Comparison of ENCODE assay signal across 7 mouse cellular contexts in the genomic region with DNA sequence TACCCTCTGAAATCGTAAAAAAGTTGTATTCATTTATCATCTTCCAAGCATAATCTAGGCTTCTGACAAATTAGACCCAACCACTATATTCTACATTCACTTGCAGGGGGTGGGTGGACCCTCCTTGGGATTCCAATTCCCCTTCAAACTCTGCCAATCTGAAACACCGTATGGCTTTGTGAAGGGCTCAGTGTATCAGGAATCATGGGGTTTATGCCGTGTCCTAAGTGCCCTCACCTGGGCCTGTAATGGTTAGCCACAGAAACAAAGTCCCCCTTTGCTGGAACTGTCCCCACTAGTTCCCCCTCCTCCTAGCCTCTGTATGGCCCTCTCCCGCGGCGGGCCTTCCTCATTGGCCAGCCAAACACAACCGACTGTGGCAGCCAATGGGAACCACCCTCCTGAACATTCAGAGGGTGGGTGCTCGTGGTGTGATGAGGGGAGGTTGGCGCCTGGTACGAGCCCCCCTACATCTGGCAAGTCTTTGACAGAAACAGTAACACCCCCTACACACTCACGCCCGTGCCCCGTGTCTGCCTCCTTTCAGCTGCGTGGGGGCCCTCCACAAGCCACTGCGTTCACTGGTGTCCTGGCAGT. TPM values are rescaled to one million over a fixed set of nuclear protein-coding genes. Genes with fewer than 3 reads are reported as not detected.
DNase-seq lines count a peak whose midpoint lies in the region; ATAC-seq and TF ChIP-seq lines count a peak whose summit lies in the region.

No protein-coding gene starts in this region.

- no peaks in the 10 kb centered on the region for H3K9me3 ChIP-seq in lung, embryonic 14.5 days (ENCODE audit: low read depth, low read length)
- no peaks in the 10 kb centered on the region for H3K9me3 ChIP-seq in hindbrain, embryonic 13.5 days
- 0 out of 2 replicates have a peak, but pooled peaks cover 4% of the 10 kb centered on the region for H3K9me3 ChIP-seq in liver, embryonic 13.5 days (replicated peaks)

- TF ChIP-seq CTCF in lung, embryonic 14.5 days (IDR thresholded peaks at IDR 0.05; ENCODE audit: low read depth) = no peak

- peak; percentile 63 for ATAC-seq in lung, embryonic 14.5 days (ENCODE audit: insufficient read depth)
- ATAC-seq in common myeloid progenitor, adult 5-6 weeks (replicated peaks; ENCODE audit: low read depth, poor library complexity, severe bottlenecking) = peak; percentile 45
- peak; percentile 95 for ATAC-seq in hindbrain, embryonic 13.5 days (ENCODE audit: low FRiP score)
- ATAC-seq in liver, embryonic 13.5 days (ENCODE audit: low read depth) = peak; percentile 25; the same call in 1 of the 2 replicates
- no peak for ATAC-seq in inflammation-experienced regulatory T-cells, adult 6 months

- H3K9ac ChIP-seq in lung, embryonic 14.5 days = no peak overlapping the region
- H3K9ac ChIP-seq in hindbrain, embryonic 13.5 days = peak overlapping the region; percentile 79
- H3K9ac ChIP-seq in liver, embryonic 13.5 days = no peak overlapping the region

- no peaks in the 10 kb centered on the region for H3K27me3 ChIP-seq in lung, embryonic 14.5 days (ENCODE audit: insufficient read depth, low read length)
- no peaks in the 10 kb centered on the region for H3K27me3 ChIP-seq in hindbrain, embryonic 13.5 days
- H3K27me3 ChIP-seq in liver, embryonic 13.5 days = peaks cover 19% of the 10 kb centered on the region

- H3K36me3 ChIP-seq in lung, embryonic 14.5 days (ENCODE audit: insufficient read depth) = no peaks in the 10 kb centered on the region
- H3K36me3 ChIP-seq in hindbrain, embryonic 13.5 days = no peaks in the 10 kb centered on the region
- no peaks in the 10 kb centered on the region for H3K36me3 ChIP-seq in liver, embryonic 13.5 days

- H3K27ac ChIP-seq in lung, embryonic 14.5 days (ENCODE audit: low read depth) = no peak overlapping the region
- peak overlapping the region; percentile 96 for H3K27ac ChIP-seq in hindbrain, embryonic 13.5 days
- no peak overlapping the region for H3K27ac ChIP-seq in liver, embryonic 13.5 days

- peak overlapping the region; percentile 43 for H3K4me3 ChIP-seq in lung, embryonic 14.5 days (ENCODE audit: low read depth, low read length)
- peak overlapping the region; percentile 52 for H3K4me3 ChIP-seq in hindbrain, embryonic 13.5 days
- H3K4me3 ChIP-seq in liver, embryonic 13.5 days (replicated peaks) = peak overlapping the region; percentile 44

- peak; percentile 30 for DNase-seq in lung, embryonic 14.5 days
- DNase-seq in lung, postnatal 10 days = no peak
- DNase-seq in liver, embryonic 13.5 days = no peak
- DNase-seq in right cerebral cortex, postnatal 4 days = peak; percentile 63

- WGBS in lung, embryonic 14.5 days = 13% methylated on average over 13 of the region's 15 CpGs
- 24% methylated on average over 15 of the region's 15 CpGs for WGBS in hindbrain, embryonic 13.5 days
- 27% methylated on average over 15 of the region's 15 CpGs for WGBS in liver, embryonic 13.5 days (ENCODE audit: insufficient replicate concordance)

- H3K4me2 ChIP-seq in lung, embryonic 14.5 days = peak overlapping the region; percentile 75
- peak overlapping the region; percentile 65 for H3K4me2 ChIP-seq in hindbrain, embryonic 13.5 days
- H3K4me2 ChIP-seq in liver, embryonic 13.5 days = peak overlapping the region; percentile 63

- H3K4me1 ChIP-seq in lung, embryonic 14.5 days (ENCODE audit: insufficient read depth) = no peaks in the 10 kb centered on the region
- peaks cover 19% of the 10 kb centered on the region for H3K4me1 ChIP-seq in hindbrain, embryonic 13.5 days (replicated peaks)
- peaks cover 5% of the 10 kb centered on the region for H3K4me1 ChIP-seq in liver, embryonic 13.5 days (replicated peaks)

RNA-seq across cellular contexts. Expression of a gene that starts 0.8 kb away (rescaled TPM):
- 1.7 and 1.9 TPM in 2 replicates for polyA plus RNA-seq in lung, embryonic 14.5 days (2014; fragmentation: Nextera tagmentation; extraction: Ambion mirVana)
- total RNA-seq in common myeloid progenitor, adult 5-6 weeks (2017) = 1.1 and 1.6 TPM in 2 replicates
- 86.1 and 94.1 TPM in 2 replicates for polyA plus RNA-seq in hindbrain, embryonic 13.5 days (2015; fragmentation: Nextera tagmentation; extraction: Ambion mirVana)
- polyA plus RNA-seq in liver, embryonic 13.5 days (2015; fragmentation: Nextera tagmentation; extraction: Ambion mirVana) = 0.53 and 0.56 TPM in 2 replicates
- 1 to 10 TPM in 1 of 3 experiments, under 1 TPM in 2; 0.52 to 1.6 (median 0.68) TPM for polyA plus RNA-seq in inflammation-experienced regulatory T-cells, adult 6 months (2017; shearing (Covaris generic))

RNA-seq across cellular contexts. Expression of a gene that starts 4.9 kb away (rescaled TPM):
- polyA plus RNA-seq in lung, embryonic 14.5 days (2014; fragmentation: Nextera tagmentation; extraction: Ambion mirVana) = 58.2 and 68.0 TPM in 2 replicates
- 76.6 and 81.5 TPM in 2 replicates for total RNA-seq in common myeloid progenitor, adult 5-6 weeks (2017)
- 43.1 and 45.7 TPM in 2 replicates for polyA plus RNA-seq in hindbrain, embryonic 13.5 days (2015; fragmentation: Nextera tagmentation; extraction: Ambion mirVana)
- polyA plus RNA-seq in liver, embryonic 13.5 days (2015; fragmentation: Nextera tagmentation; extraction: Ambion mirVana) = 65.7 and 76.3 TPM in 2 replicates
- 10 to 100 TPM; 28.1 to 40.4 (median 33.4) TPM for polyA plus RNA-seq in inflammation-experienced regulatory T-cells, adult 6 months (2017; shearing (Covaris generic))

RNA-seq across cellular contexts. Expression of a gene that starts 55.4 kb away (rescaled TPM):
- 9.6 and 10.5 TPM in 2 replicates for polyA plus RNA-seq in lung, embryonic 14.5 days (2014; fragmentation: Nextera tagmentation; extraction: Ambion mirVana)
- 24.6 and 29.9 TPM in 2 replicates for total RNA-seq in common myeloid progenitor, adult 5-6 weeks (2017)
- polyA plus RNA-seq in hindbrain, embryonic 13.5 days (2015; fragmentation: Nextera tagmentation; extraction: Ambion mirVana) = 0.69 and 0.84 TPM in 2 replicates
- polyA plus RNA-seq in liver, embryonic 13.5 days (2015; fragmentation: Nextera tagmentation; extraction: Ambion mirVana) = 1.8 and 2.2 TPM in 2 replicates
- polyA plus RNA-seq in inflammation-experienced regulatory T-cells, adult 6 months (2017; shearing (Covaris generic)) = 10 to 100 TPM; 26.8 to 32.6 (median 28.2) TPM

Comparison
In these comparisons a context has a peak if more than half of its experiments do, and no peak if none do; other contexts are left out.
1. DNase-seq: peak in lung, embryonic 14.5 days (single experiment) and right cerebral cortex, postnatal 4 days (single experiment); none in lung, postnatal 10 days (single experiment) and liver, embryonic 13.5 days (single experiment).
2. RNA of a gene that starts 0.8 kb away (polyA plus RNA-seq): 86.1 to 94.1 TPM in hindbrain, embryonic 13.5 days; 1.7 to 1.9 TPM in lung, embryonic 14.5 days, 0.52 to 1.6 TPM in inflammation-experienced regulatory T-cells, adult 6 months and 0.53 to 0.56 TPM in liver, embryonic 13.5 days; every median in the first group is over 10 times any median in the second.
3. Peak in every context shown above with its lines, with median percentiles within 50 percentile points of each other: H3K4me2 ChIP-seq and H3K4me3 ChIP-seq.